Mouse (Mus musculus) kidney, postnatal 36 days (tissue): Measurements from ENCODE around the gene Syndig1l.

ENCODE experiments used
- DNase-seq, 2 experiments: peaks; one replicate each; pipeline ENCODE4 v3.0.0; 2021 to 2022; ENCODE audit warnings: mixed read lengths in 2 of 2

The Syndig1l gene

GRCm38 (mm10) chr12:84698319-84699081 is at the start of gene Syndig1l:
TSS of gene Syndig1l (minus strand) at chr12:84698831.
- DNase-seq = peak; percentile 50 to 87

- DNase-seq = no peak
These were observed 49.5 kb upstream of the Syndig1l start for GRCm38 (mm10) chr12:84748134-84748533.

GRCm38 (mm10) chr12:84745700-84746099 is 47.1 kb upstream of the Syndig1l start:
- no peak for DNase-seq

GRCm38 (mm10) chr12:84743496-84743895 is 44.9 kb upstream of the Syndig1l start:
- no peak for DNase-seq

- DNase-seq = no peak
These were observed 34.7 kb upstream of the Syndig1l start for GRCm38 (mm10) chr12:84733366-84733765.

- no peak for DNase-seq
These were observed 29.8 kb upstream of the Syndig1l start for GRCm38 (mm10) chr12:84728421-84728820.

GRCm38 (mm10) chr12:84727434-84727833 is 28.8 kb upstream of the Syndig1l start:
- no peak for DNase-seq

GRCm38 (mm10) chr12:84726986-84727385 is 28.4 kb upstream of the Syndig1l start:
- no peak for DNase-seq

- DNase-seq = no peak
These were observed 27.8 kb upstream of the Syndig1l start for GRCm38 (mm10) chr12:84726391-84726790.

- no peak for DNase-seq
These were observed 20.0 kb upstream of the Syndig1l start for GRCm38 (mm10) chr12:84718462-84719244.

GRCm38 (mm10) chr12:84714578-84714977 is 15.9 kb upstream of the Syndig1l start:
- DNase-seq = no peak

GRCm38 (mm10) chr12:84709842-84710439 is 11.3 kb upstream of the Syndig1l start:
- DNase-seq = peak in 1 of 2 experiments; percentile 45

- DNase-seq = no peak
These were observed 9.2 kb upstream of the Syndig1l start for GRCm38 (mm10) chr12:84707804-84708203.

- no peak for DNase-seq
These were observed 8.3 kb upstream of the Syndig1l start for GRCm38 (mm10) chr12:84706886-84707285.

GRCm38 (mm10) chr12:84702586-84702985 is 4.0 kb upstream of the Syndig1l start:
- no peak for DNase-seq

GRCm38 (mm10) chr12:84692141-84692540 is 6.5 kb downstream of the Syndig1l start:
- no peak for DNase-seq

GRCm38 (mm10) chr12:84691347-84691746 is 7.3 kb downstream of the Syndig1l start:
- no peak for DNase-seq

- DNase-seq = no peak
These were observed 9.6 kb downstream of the Syndig1l start for GRCm38 (mm10) chr12:84689051-84689450.

- no peak for DNase-seq
These were observed 11.1 kb downstream of the Syndig1l start for GRCm38 (mm10) chr12:84687531-84687930.

- no peak for DNase-seq
These were observed 12.5 kb downstream of the Syndig1l start for GRCm38 (mm10) chr12:84686176-84686575.

- DNase-seq = no peak
These were observed 14.1 kb downstream of the Syndig1l start for GRCm38 (mm10) chr12:84684569-84684968.

- DNase-seq = no peak
These were observed 22.6 kb downstream of the Syndig1l start for GRCm38 (mm10) chr12:84676011-84676410.
